ENCODE assay signal across 8 mouse cellular contexts in genomic region chr7:105787285-105788140, GRCm38 (mm10). TPM values are rescaled to one million over a fixed set of nuclear protein-coding genes. Genes with fewer than 3 reads are reported as not detected.
DNase-seq lines count a peak whose midpoint lies in the region; ATAC-seq and TF ChIP-seq lines count a peak whose summit lies in the region.

Gene Dchs1 (minus strand): TSS chr7:105787654.

- H3K9ac ChIP-seq in forebrain, postnatal 0 days: peak within 1 kb of the TSS; percentile 100
- peak within 1 kb of the TSS; percentile 85 for H3K9ac ChIP-seq in intestine, embryonic 16.5 days (ENCODE audit: low read depth, low read length)

- H3K27me3 ChIP-seq in forebrain, postnatal 0 days (ENCODE audit: insufficient read depth, low read length): no peaks in the 10 kb centered on the region
- H3K27me3 ChIP-seq in intestine, embryonic 16.5 days (replicated peaks; ENCODE audit: control insufficient read depth, insufficient read depth, low read length): no peaks in the 10 kb centered on the region; the same call in 1 of the 2 replicates

- no peak for TF ChIP-seq CTCF in forebrain, postnatal 0 days (IDR thresholded peaks at IDR 0.05; ENCODE audit: low read depth)

- peak; percentile 39; the same call in 1 of the 2 replicates for ATAC-seq in common myeloid progenitor, adult 5-6 weeks (replicated peaks; ENCODE audit: low read depth, poor library complexity, severe bottlenecking)
- peak; percentile 74 for ATAC-seq in forebrain, postnatal 0 days
- ATAC-seq in intestine, embryonic 16.5 days: peak; percentile 77
- 0 out of 2 replicates have a peak, but pooled peaks have one; percentile 19 for ATAC-seq in megakaryocyte, adult 5-6 weeks (ENCODE audit: poor library complexity, severe bottlenecking)

- peaks cover 35% of the 10 kb centered on the region for H3K4me1 ChIP-seq in forebrain, postnatal 0 days (ENCODE audit: insufficient read depth)
- peaks cover 20% of the 10 kb centered on the region; the same call in 1 of the 2 replicates for H3K4me1 ChIP-seq in intestine, embryonic 16.5 days (ENCODE audit: control insufficient read depth, insufficient read depth, low read length)

- H3K4me3 ChIP-seq in forebrain, postnatal 0 days (ENCODE audit: low read depth, low read length): peak within 1 kb of the TSS; percentile 97
- H3K4me3 ChIP-seq in intestine, embryonic 16.5 days (ENCODE audit: low read length): peak within 1 kb of the TSS; percentile 72

- 2% methylated on average over 55 of the region's 97 CpGs for WGBS in forebrain, postnatal 0 days
- under 1% methylated on average over 51 of the region's 97 CpGs for WGBS in intestine, embryonic 16.5 days

- intact Hi-C loops in left cerebral cortex, postnatal 14 days (cut with DNase I): no loop called here

- peaks cover 10% of the 10 kb centered on the region; the same call in 1 of the 2 replicates for H3K36me3 ChIP-seq in forebrain, postnatal 0 days (ENCODE audit: insufficient read depth)
- H3K36me3 ChIP-seq in intestine, embryonic 16.5 days (ENCODE audit: control insufficient read depth, insufficient read depth, low read length): no peaks in the 10 kb centered on the region

- DNase-seq in left cerebral cortex, postnatal 14 days (ENCODE audit: low spot score in 2 of 2): no peak
- no peak for DNase-seq in left cerebral cortex, adult 18-20 months (ENCODE audit: low spot score in 2 of 2)
- peak; percentile 72 for DNase-seq in forebrain, postnatal 0 days
- peak; percentile 60 for DNase-seq in yolk sac, embryonic 10.5 days (ENCODE audit: low spot score)
- DNase-seq in cerebellum, adult 8-10 months: no peak

- peak within 1 kb of the TSS; percentile 99 for H3K27ac ChIP-seq in forebrain, postnatal 0 days (ENCODE audit: low read depth, low read length)
- H3K27ac ChIP-seq in intestine, embryonic 16.5 days (ENCODE audit: low read length): peak within 1 kb of the TSS; percentile 78

- no peaks in the 10 kb centered on the region for H3K9me3 ChIP-seq in forebrain, postnatal 0 days (ENCODE audit: low read length)
- no peaks in the 10 kb centered on the region for H3K9me3 ChIP-seq in intestine, embryonic 16.5 days (ENCODE audit: control insufficient read depth, low read length)

- H3K4me2 ChIP-seq in forebrain, postnatal 0 days (ENCODE audit: low read depth): peak within 1 kb of the TSS; percentile 83
- H3K4me2 ChIP-seq in intestine, embryonic 16.5 days (ENCODE audit: low read depth, low read length): peak within 1 kb of the TSS; percentile 69

RNA-seq across cellular contexts. Expression of gene Dchs1, which starts in this region (rescaled TPM):
- 10 to 100 TPM; 16.4 to 18.7 TPM for total RNA-seq in left cerebral cortex, postnatal 14 days (2021)
- total RNA-seq in left cerebral cortex, adult 18-20 months (2021): 1 to 10 TPM; 6.7 to 7.8 TPM
- total RNA-seq in common myeloid progenitor, adult 5-6 weeks (2017): 0.18 TPM in 1 of 2 replicates, not detected in the other
- total RNA-seq in forebrain, postnatal 0 days (2014; rRNA removed): 62.7 and 98.7 TPM in 2 replicates
- 5.7 and 8.0 TPM in 2 replicates for polyA plus RNA-seq in forebrain, postnatal 0 days (2015; fragmentation: Nextera tagmentation; extraction: Ambion mirVana)
- 4.9 and 5.2 TPM in 2 replicates for polyA plus RNA-seq in intestine, embryonic 16.5 days (2015; fragmentation: Nextera tagmentation; extraction: Ambion mirVana)
- 0.07 TPM in 2 replicates for total RNA-seq in megakaryocyte, adult 5-6 weeks (2015)
- 0.04 TPM in 1 of 2 replicates, not detected in the other for total RNA-seq in megakaryocyte, adult 5-6 weeks (2017)

Comparison
In these comparisons a context has a peak if more than half of its experiments do, and no peak if none do; other contexts are left out.
1. Peak in ATAC-seq in common myeloid progenitor, adult 5-6 weeks; RNA of the gene not detected or under 1 TPM.
2. Peak in ATAC-seq in megakaryocyte, adult 5-6 weeks; RNA of the gene not detected or under 1 TPM.
3. DNase-seq: peak in forebrain, postnatal 0 days (single experiment) and yolk sac, embryonic 10.5 days (single experiment); none in left cerebral cortex, postnatal 14 days (0 of 2), left cerebral cortex, adult 18-20 months (0 of 2) and cerebellum, adult 8-10 months (single experiment).
4. ATAC-seq: peak in every context shown above with its lines; median percentile 77 in intestine, embryonic 16.5 days; 74 in forebrain, postnatal 0 days; 39 in common myeloid progenitor, adult 5-6 weeks; 19 in megakaryocyte, adult 5-6 weeks.